8 mouse cellular contexts compared by ENCODE assay signal in the genomic region with DNA sequence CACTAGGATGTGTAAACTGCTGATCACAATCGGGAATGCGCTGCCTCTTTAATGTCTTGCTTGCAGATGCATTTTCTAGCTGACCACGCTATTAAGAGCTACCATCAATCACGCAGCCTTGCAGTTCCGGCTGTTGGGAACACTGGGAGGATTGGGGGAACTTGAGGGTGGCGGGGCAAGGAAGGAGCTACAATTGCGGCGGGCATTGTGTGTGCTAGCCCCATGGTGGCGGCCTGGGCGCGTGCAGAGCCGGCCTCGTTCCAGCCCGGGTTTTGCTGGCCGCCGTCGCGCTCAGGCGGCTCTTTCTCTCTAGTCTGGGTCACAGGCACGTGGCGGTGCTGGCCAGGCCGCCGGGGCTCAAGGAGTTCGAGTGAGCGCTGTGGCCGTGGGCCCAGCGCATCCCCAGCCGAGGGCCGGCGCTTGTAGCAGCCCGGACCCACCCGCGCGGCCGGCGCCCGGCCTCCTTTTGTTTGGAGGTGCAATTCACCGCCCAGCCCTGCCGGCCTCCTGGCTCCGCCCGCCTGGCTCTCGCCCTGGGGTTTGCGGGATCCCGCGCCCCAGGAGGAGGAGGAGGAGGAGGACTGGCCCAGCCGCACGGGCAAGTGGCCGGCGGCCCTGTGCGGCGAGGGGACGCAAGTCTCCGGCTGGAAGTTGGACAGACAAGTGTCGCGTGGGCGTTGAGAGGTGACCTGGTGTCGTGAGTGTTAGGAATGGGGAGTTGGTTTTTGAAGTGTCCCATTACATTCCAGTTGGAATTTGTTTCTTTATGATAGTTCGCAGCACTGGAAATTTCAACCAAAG.
DNase-seq lines count a peak whose midpoint lies in the region; ATAC-seq and TF ChIP-seq lines count a peak whose summit lies in the region.

No protein-coding gene starts in this region.

- DNase-seq in adrenal gland, adult 18-20 months (ENCODE audit: low spot score in 2 of 2) = peak; percentile 68 to 73
- peak; percentile 76 for DNase-seq in gastrocnemius, postnatal 25 days
- peak; percentile 89 for DNase-seq in intestine, embryonic 14.5 days (ENCODE audit: low spot score)
- peak; percentile 67 to 69 for DNase-seq in left cerebral cortex, postnatal 36 days (ENCODE audit: low spot score in 2 of 2)
- peak; percentile 91 for DNase-seq in mesoderm, embryonic 11.5 days (ENCODE audit: low read depth, low spot score)
- peak; percentile 52 to 64 for DNase-seq in right cerebral cortex, postnatal 36 days (ENCODE audit: low spot score in 2 of 2)
- DNase-seq in urinary bladder, postnatal 4 days (ENCODE audit: low spot score in 2 of 2) = peak; percentile 71 to 80

- no peaks in the 10 kb centered on the region for H3K27me3 ChIP-seq in intestine, embryonic 14.5 days (replicated peaks; ENCODE audit: control insufficient read depth, insufficient read depth, low read length)

- no peaks in the 10 kb centered on the region for H3K36me3 ChIP-seq in intestine, embryonic 14.5 days (ENCODE audit: control insufficient read depth, insufficient read depth, low read length)

- under 1% methylated on average over 58 of the region's 58 CpGs for WGBS in intestine, embryonic 14.5 days

- H3K4me3 ChIP-seq in cortical plate, adult 2 months (ENCODE audit: insufficient read depth, low read length) = peak overlapping the region; percentile 19
- peak overlapping the region; percentile 56 for H3K4me3 ChIP-seq in intestine, embryonic 14.5 days (ENCODE audit: low read depth, low read length)

- no peak for TF ChIP-seq CTCF in cortical plate, adult 2 months (IDR thresholded peaks at IDR 0.05; ENCODE audit: extremely low read depth, insufficient read depth, low read length)

- peak; percentile 87 for ATAC-seq in intestine, embryonic 14.5 days (replicated peaks; ENCODE audit: low FRiP score, low TSS enrichment, low read depth)

- H3K4me2 ChIP-seq in intestine, embryonic 14.5 days (ENCODE audit: low read length) = peak overlapping the region; percentile 95

- no peak for TF ChIP-seq POLR2A in cortical plate, adult 2 months (IDR thresholded peaks at IDR 0.05; ENCODE audit: extremely low read depth, insufficient read depth, low read length)

- peaks cover 7% of the 10 kb centered on the region; the same call in 1 of the 2 replicates for H3K4me1 ChIP-seq in cortical plate, adult 2 months (ENCODE audit: control insufficient read depth, insufficient read depth, low read length)
- H3K4me1 ChIP-seq in intestine, embryonic 14.5 days (replicated peaks; ENCODE audit: control insufficient read depth, insufficient read depth, low read length) = peaks cover 62% of the 10 kb centered on the region

- peak overlapping the region; percentile 72 for H3K9ac ChIP-seq in intestine, embryonic 14.5 days (ENCODE audit: low read length)

- no peak overlapping the region for H3K27ac ChIP-seq in cortical plate, adult 2 months (ENCODE audit: insufficient read depth, low read length)
- peak overlapping the region; percentile 92 for H3K27ac ChIP-seq in intestine, embryonic 14.5 days (ENCODE audit: low read depth)

- H3K9me3 ChIP-seq in intestine, embryonic 14.5 days (ENCODE audit: control insufficient read depth, low read length) = no peaks in the 10 kb centered on the region

- intact Hi-C loops in left cerebral cortex, postnatal 36 days (cut with DNase I) = loop anchor here (5.0 kb wide), 1 partner anchor 91 kb away; no protein-coding TSS in a partner anchor
